Mouse (Mus musculus) Patski (cell line): ENCODE measurements around the gene Pou4f2. TPM values are rescaled to one million over a fixed set of nuclear protein-coding genes. Genes with fewer than 3 reads are reported as not detected.

ENCODE experiments used
- ATAC-seq: fragments of 100-300 bp; one replicate; pipeline ENCODE4 v1.8.0; 2021
- CTCF ChIA-PET: fragments of 350-600 bp; sonication (Branson Sonifier 250); formaldehyde crosslinking; loops from one replicate; lab custom pipeline; 2022; ENCODE audit warnings: inconsistent platforms; lab: Charles Lee
- POLR2A ChIA-PET: fragments of 350-600 bp; sonication (Branson Sonifier 250); formaldehyde crosslinking; loops from one replicate; lab custom pipeline; 2022; ENCODE audit warnings: antibody characterized with exemption, inconsistent platforms; lab: Charles Lee
- DNase-seq: peaks from one replicate; pipeline ENCODE4 v3.0.0-alpha.2; 2011; ENCODE audit warnings: low read depth, low spot score
- H3K27me3 ChIP-seq: fragments of 371-371 bp; one replicate; pipeline ENCODE4 v1.5.1; 2021
- CTCF ChIP-seq: fragments of 100-300 bp; IDR thresholded peaks from one replicate; pipeline ENCODE4 v1.5.1; 2021
- in situ Hi-C: fragments of 300-500 bp; cut with MboI; formaldehyde crosslinking; loops from 3 replicates; pipeline ENCODE4 v1.11.1; 2018; ENCODE audit warnings: low pct_unique_long_range_greater_than_20kb, mixed read lengths
- polyA plus RNA-seq: library from polyadenylated mRNA; unstranded; gene quantifications from one replicate; pipeline ENCODE4 v1.2.3, GENCODE M21; 2021

The Pou4f2 gene
- polyA plus RNA-seq = not detected

- peaks cover 84% of the 10 kb centered on the region for H3K27me3 ChIP-seq
- ChIA-PET CTCF (no interaction called here), POLR2A (no interaction called here)
- DNase-seq (no peak), ATAC-seq (no peak)
- no peak for TF ChIP-seq CTCF
- in situ Hi-C loops = no loop called here
Measured at GRCm38 (mm10) chr8:78436071-78436651, at the start of gene Pou4f2. Gene Pou4f2, minus strand, starts transcription at chr8:78436645.

- TF ChIP-seq CTCF = peak; percentile 43
- ATAC-seq = no peak
- H3K27me3 ChIP-seq = peaks cover 33% of the 10 kb centered on the region
- DNase-seq = no peak
- POLR2A ChIA-PET = interaction anchor here (1.1 kb wide), 1 partner anchor 11 kb away, joined by 3 read pairs; no protein-coding TSS in a partner anchor
- in situ Hi-C loops = no loop called here
- CTCF ChIA-PET = interaction anchor here (0.9 kb wide), 1 partner anchor 415 kb away, joined by 3 read pairs; no protein-coding TSS in a partner anchor
Measured at GRCm38 (mm10) chr8:78477051-78477829, 40.8 kb upstream of the Pou4f2 start.

GRCm38 (mm10) chr8:78467889-78468288, 31.4 kb upstream of the Pou4f2 start:
- in situ Hi-C loops = no loop called here
- TF ChIP-seq CTCF = peak; percentile 34
- CTCF ChIA-PET = no interaction called here
- ATAC-seq (no peak), DNase-seq (no peak)
- POLR2A ChIA-PET = no interaction called here
- H3K27me3 ChIP-seq = peaks cover 8% of the 10 kb centered on the region

- peaks cover 12% of the 10 kb centered on the region for H3K27me3 ChIP-seq
- TF ChIP-seq CTCF = no peak
- no peak for ATAC-seq
- POLR2A ChIA-PET = no interaction called here
- in situ Hi-C loops = no loop called here
- CTCF ChIA-PET = no interaction called here
- DNase-seq = peak; percentile 2
Measured at GRCm38 (mm10) chr8:78463941-78464340, 27.5 kb upstream of the Pou4f2 start.

- no peak for TF ChIP-seq CTCF
- CTCF ChIA-PET = no interaction called here
- POLR2A ChIA-PET = no interaction called here
- peaks cover 31% of the 10 kb centered on the region for H3K27me3 ChIP-seq
- in situ Hi-C loops = no loop called here
- no peak for DNase-seq
- ATAC-seq = no peak
Measured at GRCm38 (mm10) chr8:78456441-78456840, 20.0 kb upstream of the Pou4f2 start.

- POLR2A ChIA-PET = interaction anchor here (0.6 kb wide), 1 partner anchor 39 kb away, joined by 3 read pairs; no protein-coding TSS in a partner anchor
- DNase-seq (no peak), ATAC-seq (no peak)
- TF ChIP-seq CTCF = no peak
- CTCF ChIA-PET = interaction anchor here (1.2 kb wide), 1 partner anchor 9 kb away, joined by 3 read pairs; no protein-coding TSS in a partner anchor
- peaks cover 57% of the 10 kb centered on the region for H3K27me3 ChIP-seq
- in situ Hi-C loops = no loop called here
Measured at GRCm38 (mm10) chr8:78442781-78443180, 6.3 kb upstream of the Pou4f2 start.

- in situ Hi-C loops = no loop called here
- CTCF ChIA-PET = no interaction called here
- ATAC-seq = peak; percentile 60
Measured at GRCm38 (mm10) chr8:78438121-78438520, 1.7 kb upstream of the Pou4f2 start.

GRCm38 (mm10) chr8:78437140-78438045, 948 bp upstream of the Pou4f2 start:
- no peak for TF ChIP-seq CTCF
- peaks cover 75% of the 10 kb centered on the region for H3K27me3 ChIP-seq
- DNase-seq = no peak
- in situ Hi-C loops = no loop called here
- CTCF ChIA-PET = no interaction called here
- ATAC-seq = no peak
- POLR2A ChIA-PET = no interaction called here

More at GRCm38 (mm10) chr8:78438121-78438520, 1.7 kb upstream of the Pou4f2 start:
- DNase-seq = peak; percentile 19
- POLR2A ChIA-PET = no interaction called here
- TF ChIP-seq CTCF = no peak
- H3K27me3 ChIP-seq = peaks cover 75% of the 10 kb centered on the region

GRCm38 (mm10) chr8:78436661-78437060, 216 bp upstream of the Pou4f2 start:
- in situ Hi-C loops = no loop called here
- peaks cover 81% of the 10 kb centered on the region for H3K27me3 ChIP-seq
- DNase-seq (no peak), ATAC-seq (no peak)
- TF ChIP-seq CTCF = no peak
- CTCF ChIA-PET = no interaction called here
- POLR2A ChIA-PET = no interaction called here

GRCm38 (mm10) chr8:78435624-78435960, 853 bp downstream of the Pou4f2 start:
- DNase-seq (no peak), ATAC-seq (no peak)
- in situ Hi-C loops = no loop called here
- no peak for TF ChIP-seq CTCF
- ChIA-PET CTCF (no interaction called here), POLR2A (no interaction called here)
- peaks cover 89% of the 10 kb centered on the region for H3K27me3 ChIP-seq
